Mouse (Mus musculus): ENCODE results near the gene Pmp22.

Pmp22 gene

DNA sequence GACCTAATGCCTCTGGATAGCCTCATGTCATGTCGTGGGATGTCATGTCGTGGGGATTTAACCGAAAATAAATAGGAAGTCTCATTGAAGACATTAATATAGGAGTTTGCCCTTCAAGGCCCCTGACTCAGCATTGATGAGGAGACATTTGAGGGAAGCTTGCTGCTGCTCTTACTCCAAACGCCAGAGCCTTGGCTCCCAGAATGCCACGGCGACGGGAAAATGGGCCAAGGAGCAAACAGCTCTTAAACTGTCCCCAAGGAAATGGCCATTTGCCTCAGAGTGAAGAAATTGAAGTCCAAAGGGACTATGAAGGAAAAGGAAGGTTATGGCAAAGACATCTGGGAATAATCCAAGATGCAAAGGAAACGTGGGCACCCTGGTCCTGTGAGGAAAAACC lies 34.8 kb downstream of the Pmp22 start:
- DNase-seq (ENCODE audit: low spot score): no peak

DNA sequence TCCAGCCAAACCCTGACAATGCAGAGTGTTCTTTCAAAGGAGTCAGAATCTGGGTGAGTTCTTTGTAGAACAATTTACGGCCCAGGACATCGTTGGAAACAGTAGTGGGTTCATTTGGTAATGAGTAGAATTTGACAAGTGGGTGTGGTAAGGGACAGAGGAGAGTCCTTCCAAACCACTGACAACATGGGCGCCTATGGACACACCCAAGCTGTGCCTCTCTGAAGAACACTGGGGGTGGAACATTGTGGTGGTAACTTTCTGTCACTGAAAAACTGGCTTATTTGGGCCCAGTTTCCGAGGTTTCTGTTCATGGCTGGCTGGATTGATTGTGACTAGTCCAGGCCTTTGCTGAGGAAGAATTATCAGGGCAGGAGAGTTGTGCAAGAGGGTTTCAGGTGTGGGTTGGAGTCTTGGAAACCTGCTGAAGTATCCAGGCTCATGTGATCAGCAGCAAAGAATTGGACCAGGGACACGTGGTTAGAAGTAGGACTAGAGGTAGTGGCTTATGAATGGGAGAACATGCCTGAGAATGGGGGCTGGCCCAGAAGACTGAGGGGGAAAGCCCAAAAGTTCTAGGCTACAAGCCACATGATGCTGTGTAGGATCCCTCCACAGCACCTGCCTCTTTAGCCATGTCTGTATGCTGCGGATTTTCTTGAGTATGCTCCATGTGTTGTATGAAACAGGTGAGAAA lies 35.4 kb downstream of the Pmp22 start:
- no peak for DNase-seq (ENCODE audit: low spot score)

DNA sequence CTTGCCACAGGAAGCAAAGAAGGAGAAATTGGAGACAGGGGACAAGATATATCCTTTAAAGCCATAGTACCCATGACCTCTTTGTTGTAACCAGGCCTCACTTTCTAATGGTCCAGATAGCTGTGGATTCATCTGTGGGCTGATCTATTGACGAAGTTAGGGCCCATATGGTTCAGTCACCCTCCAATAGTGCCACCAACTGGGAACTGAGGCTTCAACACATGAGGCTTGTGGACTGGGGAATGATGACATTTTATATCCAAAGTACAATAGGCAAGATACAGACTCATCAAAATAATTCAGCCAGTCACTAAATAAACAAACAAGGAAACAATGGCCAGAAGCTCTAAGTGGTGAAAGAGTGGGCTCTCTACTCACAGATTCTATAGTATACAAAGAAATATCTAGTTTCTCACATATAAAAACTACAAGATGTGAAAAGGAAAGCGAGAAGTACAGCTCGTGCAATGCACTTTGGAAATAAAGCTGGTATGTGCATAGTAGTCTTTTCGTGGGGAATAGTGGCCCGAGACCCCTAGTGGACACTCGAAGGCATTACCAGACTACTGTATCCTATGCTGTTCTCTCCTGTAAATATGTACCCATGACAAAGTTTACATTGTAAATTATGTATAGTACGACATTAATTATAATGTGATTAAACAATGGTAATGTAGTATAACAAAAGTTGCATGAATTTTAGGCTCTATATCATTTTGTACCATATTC lies 36.1 kb downstream of the Pmp22 start:
- DNase-seq (ENCODE audit: low spot score): no peak

DNA sequence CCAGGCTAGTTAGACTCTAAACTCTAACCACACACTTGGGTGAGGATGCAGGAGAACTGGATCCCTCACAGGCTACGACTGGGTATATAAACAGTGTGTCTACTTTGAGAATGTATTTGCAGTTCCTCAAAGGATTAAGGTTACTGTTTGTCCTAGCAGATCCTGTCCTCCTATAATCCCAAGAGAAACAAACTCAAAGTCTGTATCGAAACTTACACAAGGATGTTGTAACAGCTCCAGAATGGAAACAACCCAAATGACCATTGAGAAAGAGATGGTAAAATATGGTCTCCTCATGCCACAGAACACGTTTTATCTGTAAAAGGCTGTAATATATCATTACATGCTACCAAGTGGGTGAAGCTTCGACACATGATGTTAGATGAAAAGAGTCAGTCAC lies 39.0 kb downstream of the Pmp22 start:
- DNase-seq (ENCODE audit: low spot score): no peak

DNA sequence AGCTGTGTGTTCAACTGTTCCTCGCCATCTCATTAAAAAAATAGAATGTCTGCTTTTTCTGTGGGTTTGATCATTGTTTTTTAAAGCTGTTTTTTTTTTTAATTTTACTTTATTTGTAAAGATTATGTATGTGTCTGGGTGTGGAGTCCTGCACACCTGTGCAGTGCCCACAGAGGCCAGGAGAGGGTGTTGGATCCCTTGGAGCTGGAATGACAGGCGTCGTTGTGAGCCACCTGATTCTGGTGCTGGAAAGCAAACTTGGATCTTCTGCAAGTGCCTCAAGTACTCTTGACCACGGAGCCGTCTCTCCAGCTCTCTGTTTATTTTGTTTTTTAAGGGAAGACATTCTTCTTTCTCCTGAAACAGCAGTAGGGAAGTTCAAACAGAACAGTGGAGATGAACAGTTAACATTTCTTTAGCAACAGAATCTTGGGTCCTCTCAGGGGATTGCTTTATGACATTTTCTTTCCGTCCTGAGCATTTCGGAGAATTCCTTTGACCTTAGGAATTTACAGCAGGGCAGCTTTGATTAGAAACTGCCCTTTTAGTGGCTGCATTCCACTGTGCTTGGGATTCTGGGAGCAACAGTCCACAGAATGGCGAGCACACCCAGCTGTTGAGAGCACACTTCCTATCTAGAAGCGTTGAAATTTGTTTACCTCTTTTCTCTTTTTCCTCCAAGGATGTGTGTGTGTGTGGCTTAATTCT lies 39.9 kb downstream of the Pmp22 start:
- DNase-seq (ENCODE audit: low spot score): no peak

DNA sequence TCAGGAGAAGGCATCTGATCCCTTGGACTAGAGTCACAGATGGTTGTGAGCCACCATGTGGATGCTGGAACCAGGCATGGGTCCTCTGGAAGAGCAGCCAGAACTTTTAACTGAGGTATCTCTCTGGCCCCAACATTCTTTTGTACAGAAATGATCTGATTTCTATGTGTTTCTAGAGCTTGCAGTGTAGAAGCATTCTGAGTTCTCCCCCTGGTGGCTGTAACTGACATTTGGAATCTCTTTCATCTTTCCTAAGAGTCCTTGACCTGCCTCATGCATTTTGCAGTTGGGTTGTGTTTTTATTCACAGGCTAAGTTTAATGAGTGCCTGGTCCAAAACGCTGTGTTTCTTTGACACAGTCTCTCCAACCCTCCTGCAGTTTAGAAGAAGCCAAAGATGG lies 43.2 kb downstream of the Pmp22 start:
- no peak for DNase-seq (ENCODE audit: low spot score)

DNA sequence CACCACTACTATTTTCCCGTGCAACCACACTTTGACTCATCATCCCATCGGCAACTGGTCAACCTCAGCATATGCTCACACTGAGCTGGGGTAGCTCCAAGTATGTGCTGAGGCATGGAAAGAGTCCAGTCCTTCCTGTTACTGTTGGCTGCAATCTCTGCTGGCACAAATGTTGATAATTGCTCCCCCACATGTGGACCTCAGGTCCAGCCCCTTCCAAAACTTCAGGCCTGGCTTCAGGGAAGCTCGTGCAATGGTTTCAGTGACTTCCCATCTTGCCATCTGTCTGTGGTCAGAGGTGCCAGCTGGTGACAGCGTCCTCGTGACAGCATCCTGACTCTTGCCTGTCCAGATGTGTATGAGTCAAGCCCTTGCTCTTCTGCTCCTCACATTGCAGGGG lies 44.8 kb downstream of the Pmp22 start:
- DNase-seq (ENCODE audit: low spot score): no peak

DNA sequence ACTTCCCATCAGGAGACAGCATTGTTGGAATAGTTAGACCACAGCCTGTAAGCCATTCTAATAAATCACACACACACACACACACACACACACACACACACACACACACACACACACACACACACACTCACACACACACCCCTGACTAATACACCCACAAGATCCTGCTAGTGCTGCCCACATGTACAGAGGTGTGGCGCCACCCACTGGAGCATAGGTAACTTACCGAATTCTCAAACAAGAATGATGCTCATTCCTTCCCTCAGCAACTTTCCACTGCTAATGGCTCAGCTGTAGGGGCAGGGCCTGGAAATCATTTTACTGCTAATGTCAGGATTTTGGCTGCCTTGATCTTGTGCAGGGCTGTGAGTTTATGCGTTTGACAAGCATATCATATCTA lies 46.5 kb downstream of the Pmp22 start:
- DNase-seq (ENCODE audit: low spot score): no peak

DNA sequence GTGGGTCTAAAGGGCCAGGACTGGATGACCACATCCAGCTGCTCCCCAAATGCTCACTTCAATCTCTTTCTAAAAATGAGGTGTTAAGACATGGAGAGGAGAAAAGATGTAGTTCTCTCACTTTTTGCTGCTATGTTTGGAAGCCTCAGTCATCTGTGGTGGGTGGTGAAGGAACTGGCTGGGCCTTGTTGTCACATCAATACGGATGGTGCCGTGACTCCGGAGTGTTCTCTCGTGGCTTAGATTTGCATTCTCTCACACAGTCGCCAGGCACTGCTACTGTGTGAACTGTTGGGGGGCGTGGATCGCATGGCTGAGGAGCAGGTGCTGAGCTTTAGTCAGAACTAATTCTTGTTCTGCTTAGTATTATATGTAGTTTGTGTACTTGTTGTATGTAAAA lies 47.6 kb downstream of the Pmp22 start:
- DNase-seq (ENCODE audit: low spot score): no peak

DNA sequence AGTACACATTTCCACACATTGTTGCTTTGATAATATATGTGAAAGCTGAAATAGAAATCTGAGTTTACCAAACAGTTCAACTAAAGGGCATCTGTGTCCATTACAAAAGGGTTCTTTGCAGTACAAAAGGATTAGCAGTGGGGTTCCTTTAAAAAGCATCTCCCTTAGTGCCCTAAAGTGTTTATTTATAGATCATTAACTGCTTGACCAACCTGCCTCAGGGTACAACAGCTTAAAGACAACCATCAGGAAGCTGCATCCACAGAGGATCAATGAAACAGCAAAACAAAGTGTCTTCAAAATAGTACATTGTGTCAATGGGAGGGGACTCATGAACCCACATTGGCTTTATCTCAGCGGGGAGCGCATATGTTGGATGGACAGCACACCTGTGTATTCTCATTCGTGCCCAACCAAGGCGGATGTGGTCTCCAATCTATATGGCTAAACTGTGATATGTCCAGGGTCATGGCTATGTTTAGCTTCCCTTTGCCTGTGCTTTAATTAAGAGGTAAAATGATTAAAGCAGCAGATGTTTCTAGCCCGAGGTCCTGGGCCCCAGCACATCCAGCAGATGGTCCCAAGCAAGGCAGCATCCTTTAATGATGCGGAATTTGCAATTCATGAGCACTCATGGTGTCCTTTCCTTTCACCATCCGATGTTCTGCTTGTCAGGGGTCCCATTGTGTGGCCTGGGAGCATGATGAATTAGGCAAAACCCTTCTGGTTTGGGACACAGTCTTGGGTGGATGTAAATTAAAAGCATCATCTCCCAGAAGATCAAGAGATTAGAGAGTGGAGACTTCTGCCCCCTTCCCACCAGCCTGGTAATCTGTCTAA lies 51.7 kb downstream of the Pmp22 start:
- DNase-seq (ENCODE audit: low spot score): no peak

DNA sequence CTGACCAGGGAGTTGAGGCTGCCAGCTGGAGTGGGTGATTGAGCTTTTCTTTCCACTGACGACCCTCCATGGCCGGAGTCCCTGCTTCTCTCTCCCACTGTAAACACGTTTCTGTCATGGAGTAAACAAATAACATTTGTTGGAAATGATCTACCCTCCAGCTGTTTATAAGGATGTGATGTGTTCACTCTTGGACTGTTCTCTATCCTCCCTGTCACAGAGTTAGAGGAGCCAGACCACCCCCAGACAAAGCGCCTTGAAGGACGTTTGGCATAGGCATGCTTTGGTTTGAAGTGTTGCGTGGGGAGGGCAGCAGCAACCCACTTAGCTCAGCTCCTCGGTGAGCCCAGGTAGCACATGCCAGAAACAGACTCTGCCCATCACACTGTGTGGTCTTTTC lies 60.0 kb downstream of the Pmp22 start:
- no peak for DNase-seq (ENCODE audit: low spot score)

DNA sequence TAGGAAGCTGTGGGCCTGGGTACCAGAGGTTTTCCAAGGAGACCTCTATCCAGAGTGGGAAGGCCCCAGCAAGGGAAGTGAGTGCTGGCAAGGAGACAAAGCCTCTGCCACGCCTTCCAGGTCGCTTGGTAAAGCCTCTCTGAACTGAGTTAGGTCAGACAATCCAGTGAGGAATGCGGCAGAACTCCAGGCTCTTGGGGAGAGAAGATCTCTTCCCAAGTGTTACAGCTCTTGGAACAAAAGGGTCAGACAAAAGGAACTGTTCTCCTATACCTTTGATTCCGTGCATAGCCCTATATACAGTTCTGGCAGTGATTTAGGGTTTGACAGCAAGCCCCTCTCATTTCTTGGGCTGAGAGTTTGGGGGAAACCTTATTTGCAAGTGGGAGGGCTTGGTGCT lies 69.3 kb downstream of the Pmp22 start:
- no peak for DNase-seq (ENCODE audit: low spot score)

DNA sequence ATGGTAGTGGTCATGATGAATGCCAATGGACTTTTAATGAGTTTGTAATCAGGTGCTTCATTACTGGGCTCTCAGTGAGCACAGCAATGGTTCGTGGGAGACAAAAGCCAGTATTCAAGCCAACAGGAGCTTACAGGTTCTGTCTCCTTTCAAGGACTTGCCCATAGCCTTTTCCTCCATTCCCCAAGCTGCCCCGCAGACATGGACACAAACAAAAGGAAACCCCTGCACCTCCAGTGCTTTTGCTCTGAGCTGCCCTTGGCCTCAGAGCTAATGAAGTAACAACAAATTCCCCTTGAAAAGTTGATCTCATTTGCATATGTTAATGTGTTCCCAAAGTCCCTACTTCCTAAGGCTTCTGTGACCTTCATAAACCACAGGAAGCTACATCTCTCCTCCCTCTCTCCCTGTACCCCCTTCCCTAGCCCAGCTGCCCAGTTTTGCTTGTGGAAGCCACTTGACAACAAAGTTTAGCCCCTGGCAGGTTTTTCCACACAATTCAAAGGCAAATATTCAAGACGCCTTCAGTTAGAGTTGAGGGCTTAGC lies 73.3 kb downstream of the Pmp22 start:
- DNase-seq (ENCODE audit: low spot score): no peak
